Mouse (Mus musculus): ENCODE measurements at regions not wholly inside any gene's neighbourhood (a gene's known extent, or its start where the extent isn't known, plus 50 kb on each side); places are given as distances from the start of the nearest gene placed in this dataset.

DNA sequence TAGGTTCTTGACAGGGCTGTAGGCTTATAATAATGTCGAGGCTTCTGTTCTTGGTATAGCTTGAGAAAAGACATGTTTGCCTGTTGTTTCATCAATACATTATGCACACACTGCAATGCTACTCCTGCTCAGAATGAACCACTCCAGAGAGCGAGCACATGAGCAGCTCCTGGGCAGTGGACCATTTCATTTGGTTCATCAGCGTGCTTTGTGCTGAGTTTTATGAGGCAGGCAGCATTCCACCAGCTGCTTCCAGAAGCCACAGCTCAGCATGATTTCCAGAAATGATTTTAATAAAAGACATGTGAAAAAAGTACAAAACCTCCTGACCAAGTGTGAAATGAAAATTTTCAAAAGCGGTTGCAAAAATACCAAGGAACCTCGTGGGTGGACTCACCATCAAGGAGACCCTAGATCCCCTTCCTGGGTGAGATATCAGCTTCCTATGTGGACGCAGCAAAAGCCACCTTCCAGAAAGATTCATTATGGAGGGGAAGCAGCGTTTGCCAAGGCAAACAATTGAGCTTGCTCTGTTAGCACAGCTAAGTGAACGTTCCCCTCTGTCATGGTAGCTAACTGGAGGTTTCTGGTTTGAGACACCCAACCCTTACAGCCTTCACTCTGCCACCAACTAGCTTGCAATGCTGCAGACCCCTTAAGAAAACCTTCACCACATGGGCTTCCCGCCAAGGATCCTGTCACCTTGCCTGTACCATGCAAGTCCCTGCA lies 104.1 kb downstream of the Cxcl12 start:
- peak; percentile 33 for DNase-seq (ENCODE audit: low spot score)
- H3K27ac ChIP-seq (ENCODE audit: low read depth, low read length) = no peak overlapping the region
- H3K4me3 ChIP-seq (ENCODE audit: low read depth, low read length) = no peak overlapping the region
- no peak for ATAC-seq (ENCODE audit: low FRiP score)
- no peak overlapping the region for H3K9ac ChIP-seq (replicated peaks; ENCODE audit: low read length, poor library complexity, severe bottlenecking)
- H3K4me1 ChIP-seq (ENCODE audit: insufficient read depth, low read length) = no peaks in the 10 kb centered on the region
- whole genome bisulfite sequencing = 77% methylated on average over 9 of the region's 9 CpGs
- H3K9me3 ChIP-seq (ENCODE audit: low read length) = no peaks in the 10 kb centered on the region
- H3K36me3 ChIP-seq (ENCODE audit: insufficient read depth, low read length) = no peaks in the 10 kb centered on the region
- no peak for TF ChIP-seq CTCF (IDR thresholded peaks at IDR 0.05)
- no peaks in the 10 kb centered on the region for H3K27me3 ChIP-seq (ENCODE audit: insufficient read depth, low read length)
- no peak overlapping the region for H3K4me2 ChIP-seq (ENCODE audit: low read depth, low read length, poor library complexity, severe bottlenecking)

DNA sequence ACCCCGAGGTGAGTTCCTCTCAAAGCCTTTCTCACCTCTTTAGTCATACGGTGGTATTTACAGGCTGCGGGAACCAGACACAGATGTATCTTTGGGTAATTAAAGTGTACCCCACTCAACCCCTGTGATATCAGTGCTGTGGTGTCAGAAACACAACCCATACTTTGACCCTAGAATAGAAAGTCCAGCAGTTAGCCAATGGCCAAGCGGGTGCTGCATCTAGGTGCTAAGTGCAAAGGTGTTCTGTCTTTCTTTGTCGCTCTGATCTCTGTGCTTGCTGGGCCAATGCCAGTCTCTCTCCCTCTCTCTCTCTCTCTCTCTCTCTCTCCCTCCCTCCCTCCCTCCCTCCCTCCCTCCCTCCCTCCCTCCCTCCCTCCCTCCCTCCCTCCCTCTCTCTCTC lies 107.6 kb downstream of the Cxcl12 start:
- Histone ChIP-seq H3K27me3 (ENCODE audit: insufficient read depth, low read length) (no peaks in the 10 kb centered on the region), H3K4me1 (ENCODE audit: insufficient read depth, low read length) (no peaks in the 10 kb centered on the region), H3K27ac (ENCODE audit: low read depth, low read length) (no peak overlapping the region), H3K36me3 (ENCODE audit: insufficient read depth, low read length) (no peaks in the 10 kb centered on the region), H3K9me3 (ENCODE audit: low read length) (no peaks in the 10 kb centered on the region), H3K9ac (replicated peaks; ENCODE audit: low read length, poor library complexity, severe bottlenecking) (no peak overlapping the region), H3K4me2 (ENCODE audit: low read depth, low read length, poor library complexity, severe bottlenecking) (no peak overlapping the region), H3K4me3 (ENCODE audit: low read depth, low read length) (no peak overlapping the region)
- no peak for TF ChIP-seq CTCF (IDR thresholded peaks at IDR 0.05)
- 93% methylated on average over 5 of the region's 5 CpGs for WGBS
- DNase-seq (ENCODE audit: low spot score) (no peak), ATAC-seq (ENCODE audit: low FRiP score) (no peak)

DNA sequence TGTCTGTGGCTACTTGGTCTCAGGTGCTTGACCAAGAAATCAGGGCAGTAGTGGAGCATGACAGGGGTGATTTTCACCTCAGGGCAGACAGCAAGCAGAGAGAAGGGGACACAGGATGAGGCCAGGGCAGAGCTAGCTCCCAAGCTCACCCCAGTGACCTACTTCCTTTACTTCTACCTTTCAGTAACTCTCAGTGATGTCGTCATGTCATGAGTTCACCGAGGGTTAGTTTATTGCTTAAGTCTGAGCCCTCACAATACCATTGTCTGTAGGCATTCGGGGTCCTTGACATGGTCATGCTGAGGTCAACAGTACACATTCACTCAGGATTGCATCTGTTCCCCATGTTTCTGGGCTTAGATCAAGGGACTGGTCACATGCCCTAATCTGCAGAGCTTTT lies 108.5 kb downstream of the Cxcl12 start:
- no peaks in the 10 kb centered on the region for H3K4me1 ChIP-seq (ENCODE audit: insufficient read depth, low read length)
- DNase-seq (ENCODE audit: low spot score) (no peak), ATAC-seq (ENCODE audit: low FRiP score) (no peak)
- no peaks in the 10 kb centered on the region for H3K27me3 ChIP-seq (ENCODE audit: insufficient read depth, low read length)
- H3K36me3 ChIP-seq (ENCODE audit: insufficient read depth, low read length) = no peaks in the 10 kb centered on the region
- H3K4me2 ChIP-seq (ENCODE audit: low read depth, low read length, poor library complexity, severe bottlenecking) = no peak overlapping the region
- H3K4me3 ChIP-seq (ENCODE audit: low read depth, low read length) = no peak overlapping the region
- no peak overlapping the region for H3K27ac ChIP-seq (ENCODE audit: low read depth, low read length)
- TF ChIP-seq CTCF (IDR thresholded peaks at IDR 0.05) = no peak
- 74% methylated on average over 3 of the region's 3 CpGs for WGBS
- H3K9me3 ChIP-seq (ENCODE audit: low read length) = no peaks in the 10 kb centered on the region
- no peak overlapping the region for H3K9ac ChIP-seq (replicated peaks; ENCODE audit: low read length, poor library complexity, severe bottlenecking)

DNA sequence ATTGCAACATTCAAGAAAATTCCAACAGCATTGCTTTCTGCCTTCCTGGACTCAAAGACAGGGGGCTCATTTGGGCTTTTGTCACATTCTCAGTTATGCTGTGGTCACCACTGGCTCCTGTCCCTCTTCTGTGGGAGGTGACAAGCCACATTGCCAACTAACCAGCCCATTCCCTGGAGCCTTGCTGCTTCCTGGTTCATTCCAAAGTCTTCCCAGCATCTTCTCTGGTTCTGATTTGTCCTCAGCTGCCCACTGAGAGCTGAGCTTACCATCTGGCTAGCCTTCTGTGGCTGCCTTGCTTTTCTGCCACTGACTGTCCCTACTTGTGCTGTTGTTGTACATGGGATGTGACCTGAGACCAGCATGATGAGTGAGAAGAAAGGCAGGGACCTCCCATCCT lies 111.0 kb downstream of the Cxcl12 start:
- Histone ChIP-seq H3K36me3 (ENCODE audit: insufficient read depth, low read length) (no peaks in the 10 kb centered on the region), H3K27me3 (ENCODE audit: insufficient read depth, low read length) (no peaks in the 10 kb centered on the region), H3K27ac (ENCODE audit: low read depth, low read length) (no peak overlapping the region), H3K4me1 (ENCODE audit: insufficient read depth, low read length) (no peaks in the 10 kb centered on the region), H3K9me3 (ENCODE audit: low read length) (no peaks in the 10 kb centered on the region), H3K4me2 (ENCODE audit: low read depth, low read length, poor library complexity, severe bottlenecking) (no peak overlapping the region), H3K4me3 (ENCODE audit: low read depth, low read length) (no peak overlapping the region), H3K9ac (replicated peaks; ENCODE audit: low read length, poor library complexity, severe bottlenecking) (no peak overlapping the region)
- DNase-seq (ENCODE audit: low spot score) (peak; percentile 69), ATAC-seq (ENCODE audit: low FRiP score) (no peak)
- no peak for TF ChIP-seq CTCF (IDR thresholded peaks at IDR 0.05)

DNA sequence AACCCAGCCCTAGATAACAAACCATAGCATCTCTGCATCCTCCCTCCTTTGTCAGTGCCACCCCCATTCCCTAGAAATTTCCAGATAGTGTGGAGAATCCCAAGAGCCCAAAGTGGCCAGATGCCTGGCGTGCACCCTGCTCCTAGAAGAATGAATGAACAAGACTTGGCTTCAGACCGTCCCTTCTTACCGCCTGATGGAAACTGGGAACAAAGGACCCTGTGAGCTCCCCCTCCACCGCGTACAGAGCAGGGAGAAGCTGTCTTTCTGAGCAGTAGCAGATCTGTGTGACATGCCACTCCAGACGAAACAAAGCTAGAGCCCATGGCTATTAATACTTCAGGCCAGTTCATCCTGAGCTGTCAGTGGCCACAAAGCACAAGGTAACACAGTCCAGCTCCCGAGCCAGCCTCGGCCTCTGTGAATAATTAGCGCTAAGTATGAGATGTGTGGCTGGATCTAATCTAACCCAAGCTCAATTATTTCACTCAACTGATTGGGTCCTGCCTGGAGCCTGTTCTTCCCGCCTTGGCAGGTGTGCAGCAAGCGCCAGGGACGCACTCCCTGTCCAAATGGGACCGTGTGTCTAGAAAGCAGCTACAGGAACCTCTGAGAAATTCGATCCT lies 111.6 kb downstream of the Cxcl12 start:
- Histone ChIP-seq H3K9ac (replicated peaks; ENCODE audit: low read length, poor library complexity, severe bottlenecking) (no peak overlapping the region), H3K4me1 (ENCODE audit: insufficient read depth, low read length) (no peaks in the 10 kb centered on the region), H3K9me3 (ENCODE audit: low read length) (no peaks in the 10 kb centered on the region), H3K4me2 (ENCODE audit: low read depth, low read length, poor library complexity, severe bottlenecking) (0 out of 2 replicates have a peak overlapping the region, but pooled peaks have one; percentile 16), H3K27ac (ENCODE audit: low read depth, low read length) (no peak overlapping the region), H3K4me3 (ENCODE audit: low read depth, low read length) (no peak overlapping the region), H3K36me3 (ENCODE audit: insufficient read depth, low read length) (no peaks in the 10 kb centered on the region), H3K27me3 (ENCODE audit: insufficient read depth, low read length) (no peaks in the 10 kb centered on the region)
- ATAC-seq (ENCODE audit: low FRiP score) (no peak), DNase-seq (ENCODE audit: low spot score) (peak; percentile 54)
- WGBS = 46% methylated on average over 14 of the region's 14 CpGs
- TF ChIP-seq CTCF (IDR thresholded peaks at IDR 0.05) = no peak

DNA sequence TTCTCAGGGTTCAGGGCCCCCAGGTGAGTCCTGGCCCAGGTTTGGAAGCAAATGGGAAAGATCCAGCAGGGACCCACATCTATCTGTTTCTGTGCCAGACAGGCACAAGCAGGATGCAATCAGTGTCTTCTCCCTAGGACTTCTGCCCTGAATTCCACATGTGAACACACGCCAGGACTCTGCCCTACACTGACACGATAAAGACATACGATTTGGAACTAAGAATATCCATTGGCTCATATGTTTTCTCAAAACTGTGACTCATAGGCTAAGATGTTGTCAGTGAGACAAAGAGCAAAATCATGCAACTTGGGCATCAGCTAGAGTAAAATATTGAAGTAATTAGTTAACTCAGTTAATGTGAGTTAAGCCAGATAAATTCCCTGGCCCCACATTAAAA lies 112.6 kb downstream of the Cxcl12 start:
- no peaks in the 10 kb centered on the region for H3K4me1 ChIP-seq (ENCODE audit: insufficient read depth, low read length)
- H3K27me3 ChIP-seq (ENCODE audit: insufficient read depth, low read length) = no peaks in the 10 kb centered on the region
- TF ChIP-seq CTCF (IDR thresholded peaks at IDR 0.05) = no peak
- 96% methylated on average over 3 of the region's 3 CpGs for WGBS
- no peak overlapping the region for H3K4me2 ChIP-seq (ENCODE audit: low read depth, low read length, poor library complexity, severe bottlenecking)
- no peak for ATAC-seq (ENCODE audit: low FRiP score)
- no peak for DNase-seq (ENCODE audit: low spot score)
- H3K4me3 ChIP-seq (ENCODE audit: low read depth, low read length) = no peak overlapping the region
- no peaks in the 10 kb centered on the region for H3K36me3 ChIP-seq (ENCODE audit: insufficient read depth, low read length)
- no peak overlapping the region for H3K27ac ChIP-seq (ENCODE audit: low read depth, low read length)
- no peaks in the 10 kb centered on the region for H3K9me3 ChIP-seq (ENCODE audit: low read length)
- H3K9ac ChIP-seq (replicated peaks; ENCODE audit: low read length, poor library complexity, severe bottlenecking) = no peak overlapping the region
